Mouse (Mus musculus) cerebellum, adult 9-11 months (tissue): ENCODE measurements around the gene Acsm2.
"Not testable (repeated sequence)": the region's sequence is repeated elsewhere in the genome, so short reads cannot be mapped to it uniquely, and the experiment has no call there.

ENCODE experiments used
- DNase-seq: peaks from one replicate; pipeline ENCODE4 v3.0.0; 2022

Acsm2 gene

GRCm38 (mm10) chr7:119554040-119554439 is at the start of gene Acsm2:
TSS of gene Acsm2 (plus strand) at chr7:119554340.
- no peak for DNase-seq

- no peak for DNase-seq
Measured at GRCm38 (mm10) chr7:119511143-119511542, 43.0 kb upstream of the Acsm2 start.

DNA sequence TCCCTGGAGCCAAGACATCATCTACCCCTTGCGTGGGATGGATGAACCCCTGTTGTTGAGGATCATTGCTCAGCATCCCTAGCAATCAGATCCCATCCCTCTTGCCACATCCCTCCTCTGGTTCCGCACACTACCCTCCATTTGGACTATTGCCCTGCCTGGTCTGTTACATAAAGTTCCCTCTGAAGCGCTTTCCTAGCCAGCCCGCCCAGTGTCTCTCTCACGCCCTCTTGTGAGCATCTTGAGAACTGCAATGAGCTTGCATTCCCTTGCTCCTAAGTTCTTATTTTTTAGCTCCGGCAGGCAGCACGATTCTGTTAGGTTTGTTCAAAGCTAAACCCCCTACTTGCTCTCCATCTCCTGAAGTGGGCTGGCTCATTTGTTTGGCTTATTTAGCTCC is 41.1 kb upstream of the Acsm2 start:
- DNase-seq: peak; percentile 52

DNA sequence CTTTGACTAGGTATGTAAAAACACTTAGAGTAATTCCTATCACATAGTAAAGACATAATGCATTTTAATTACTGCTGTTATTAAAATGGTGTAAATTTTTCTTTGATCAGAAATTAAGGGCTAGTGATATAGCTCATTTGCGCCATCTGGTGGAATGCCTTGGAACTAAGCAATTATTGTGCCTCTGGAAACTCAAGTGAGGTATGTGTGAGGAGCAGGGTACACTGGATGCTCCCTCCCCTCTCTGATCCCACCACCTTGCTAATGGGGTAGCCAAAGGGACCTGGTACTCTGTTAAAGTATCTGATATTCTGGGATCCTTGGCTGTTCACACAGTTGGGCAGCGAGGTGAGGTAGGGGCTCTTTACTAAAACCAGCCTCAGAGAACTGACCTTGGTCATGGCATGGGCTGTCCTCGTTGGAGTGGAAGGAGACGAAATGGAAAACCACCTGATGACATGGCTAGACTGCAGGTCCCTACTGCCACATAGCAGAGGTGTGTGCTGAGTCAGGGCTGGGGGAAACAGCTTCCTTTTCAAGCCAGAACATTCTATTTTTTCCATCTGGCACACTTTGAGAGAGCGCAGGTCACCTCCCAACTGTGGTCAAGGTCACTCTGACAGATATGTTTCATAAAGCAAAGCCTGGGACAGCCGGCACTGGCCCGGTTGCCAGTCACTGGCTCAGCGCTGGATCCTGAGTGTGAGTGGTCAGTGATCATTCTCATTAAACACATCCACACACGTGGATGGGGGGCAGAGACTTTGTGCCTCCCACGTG is 38.5 kb upstream of the Acsm2 start:
- DNase-seq: peak; percentile 24

- no peak for DNase-seq
Measured at GRCm38 (mm10) chr7:119516272-119516558, 37.9 kb upstream of the Acsm2 start.

DNA sequence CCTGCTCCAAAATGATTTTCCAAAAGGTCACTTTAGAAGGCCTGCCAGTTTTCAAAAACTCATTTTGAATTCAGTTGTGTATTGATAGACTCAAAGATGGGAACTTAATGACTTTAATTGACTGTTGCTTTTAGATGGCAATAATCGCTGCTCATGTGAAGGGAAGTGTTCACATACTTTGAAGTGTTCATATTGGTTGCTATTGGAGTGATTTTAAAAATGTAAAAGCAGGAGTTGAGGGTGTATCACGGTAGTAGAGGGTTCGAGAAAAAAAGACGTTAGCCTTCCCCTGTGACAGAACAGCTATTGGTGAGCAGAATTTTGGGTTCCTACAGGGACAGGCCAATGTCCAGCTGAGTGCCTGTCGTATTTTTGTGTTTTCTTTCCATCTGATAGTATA is 35.0 kb upstream of the Acsm2 start, which contains the start of gene Acsm5:
Gene Acsm5 (plus strand): TSS at position 301 of the 400 bp plus-strand sequence.
- no peak for DNase-seq

DNA sequence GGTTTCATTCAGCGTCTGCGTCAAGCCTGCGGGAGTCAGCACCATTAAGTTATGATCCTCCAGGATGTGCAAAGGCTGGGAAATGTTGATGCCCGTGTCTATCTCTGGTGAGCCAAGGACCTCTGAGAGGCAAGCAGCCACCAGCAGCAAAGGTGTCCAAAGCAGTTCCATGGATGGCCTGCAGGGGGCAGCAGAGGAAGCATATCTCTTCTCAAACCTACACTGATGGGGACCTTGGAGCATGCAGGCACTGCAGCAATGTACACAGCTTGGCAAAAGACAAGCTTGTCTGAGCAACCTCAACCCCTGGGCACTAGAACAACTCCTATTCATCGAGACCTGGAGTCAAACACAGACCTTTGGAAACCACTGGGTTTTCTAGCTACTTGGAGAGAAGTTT is 34.5 kb upstream of the Acsm2 start:
- DNase-seq: peak; percentile 37

DNA sequence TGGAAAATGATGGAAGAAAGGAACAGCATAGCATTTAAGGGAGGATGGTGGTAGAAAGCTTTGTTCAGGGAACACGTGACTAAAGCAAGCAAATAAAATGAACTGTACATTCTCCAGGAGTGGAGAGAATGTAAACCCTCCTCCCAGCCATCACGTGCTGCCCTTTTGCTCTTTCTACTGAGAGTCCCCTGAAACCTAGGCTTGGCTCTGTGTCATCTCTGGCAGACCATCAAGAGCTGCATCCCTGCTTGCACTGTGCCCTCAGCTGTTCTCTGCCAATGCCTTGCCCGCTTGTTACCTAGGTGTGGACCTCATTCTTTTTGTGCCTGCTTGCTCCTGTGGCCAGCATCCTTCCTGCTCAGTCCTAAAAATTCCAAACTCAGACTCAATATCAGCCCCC is 32.3 kb upstream of the Acsm2 start:
- DNase-seq: no peak

DNA sequence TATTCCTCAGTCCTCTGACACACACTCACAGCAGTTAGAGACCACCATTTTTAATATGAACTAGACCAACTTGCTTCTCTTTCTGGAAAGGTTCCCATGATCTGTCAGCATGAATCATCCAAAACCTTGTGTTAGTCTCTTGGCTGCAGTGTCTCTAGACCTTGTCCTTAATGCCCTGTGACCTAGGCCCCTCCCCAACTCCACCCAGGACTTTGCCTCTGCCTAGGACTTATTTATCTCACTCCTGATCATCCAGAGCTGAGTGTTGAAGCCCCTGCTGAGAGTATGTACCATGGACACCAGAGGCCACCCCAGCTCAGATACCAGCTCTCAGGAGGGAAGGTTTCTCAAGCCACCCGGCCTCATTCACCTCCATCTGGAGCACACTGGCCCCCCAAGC is 31.8 kb upstream of the Acsm2 start:
- no peak for DNase-seq

GRCm38 (mm10) chr7:119523389-119523788 is 30.8 kb upstream of the Acsm2 start, which contains the start of gene Pdilt:
TSS of gene Pdilt (minus strand) at chr7:119523489.
- no peak for DNase-seq

DNA sequence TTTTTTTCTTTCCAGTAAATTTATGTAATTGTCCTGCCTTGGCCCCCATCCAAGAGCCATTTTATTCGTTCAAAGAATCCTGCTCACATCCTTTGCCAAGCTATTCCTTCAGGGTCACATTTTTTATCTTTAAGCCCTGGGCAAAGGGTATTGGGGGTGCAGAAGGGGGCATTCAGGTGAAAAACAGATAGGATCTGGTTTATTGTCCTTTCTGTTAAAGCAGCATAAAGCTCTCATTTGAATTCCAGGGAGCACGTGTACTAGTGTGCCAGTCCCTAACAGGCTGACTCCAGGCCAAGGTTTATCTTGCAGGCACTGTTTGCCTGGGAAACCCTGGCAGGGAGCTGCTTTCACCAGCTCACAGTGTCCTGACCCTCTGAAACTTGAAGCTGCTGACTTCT is 28.3 kb upstream of the Acsm2 start:
- DNase-seq: peak; percentile 17

DNA sequence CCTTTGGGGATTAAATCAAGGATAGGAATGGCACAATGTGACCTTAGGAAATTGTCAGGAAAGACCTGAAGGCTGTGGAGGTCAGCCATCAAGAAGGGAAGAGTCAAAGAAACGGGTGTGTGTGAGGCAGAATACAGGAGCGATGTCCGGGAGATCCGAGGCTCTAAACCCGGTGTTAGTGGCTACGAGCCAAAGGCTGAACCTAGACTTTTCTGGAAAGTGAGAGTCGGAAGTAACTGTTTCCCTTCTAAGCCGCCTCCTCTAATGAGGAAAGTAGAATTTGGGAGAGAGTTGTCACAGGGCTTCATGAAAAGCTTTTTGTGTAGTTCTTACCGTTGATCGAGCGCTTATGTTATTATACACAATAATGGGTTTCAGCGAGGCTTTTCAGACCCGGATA is 27.7 kb upstream of the Acsm2 start:
- no peak for DNase-seq

DNA sequence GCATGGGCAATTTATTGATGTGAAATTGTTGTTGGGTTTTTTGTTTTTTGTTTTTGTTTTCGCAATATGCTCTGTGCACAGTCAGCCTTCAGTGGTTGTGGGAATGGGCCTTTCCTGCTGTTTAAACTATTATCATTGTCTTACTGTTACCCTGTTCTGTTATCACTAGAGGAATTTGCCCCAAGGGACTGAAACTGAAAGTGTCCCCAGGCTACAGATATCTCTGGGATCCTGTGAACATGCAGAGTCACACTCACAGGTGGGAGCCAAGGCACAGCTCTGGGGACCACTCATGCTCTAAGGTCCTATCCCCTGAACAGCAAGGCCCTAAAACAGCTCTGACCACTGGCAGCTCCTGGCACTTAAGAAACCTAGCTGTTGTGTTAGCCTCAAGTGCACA is 27.0 kb upstream of the Acsm2 start:
- DNase-seq: no peak

DNA sequence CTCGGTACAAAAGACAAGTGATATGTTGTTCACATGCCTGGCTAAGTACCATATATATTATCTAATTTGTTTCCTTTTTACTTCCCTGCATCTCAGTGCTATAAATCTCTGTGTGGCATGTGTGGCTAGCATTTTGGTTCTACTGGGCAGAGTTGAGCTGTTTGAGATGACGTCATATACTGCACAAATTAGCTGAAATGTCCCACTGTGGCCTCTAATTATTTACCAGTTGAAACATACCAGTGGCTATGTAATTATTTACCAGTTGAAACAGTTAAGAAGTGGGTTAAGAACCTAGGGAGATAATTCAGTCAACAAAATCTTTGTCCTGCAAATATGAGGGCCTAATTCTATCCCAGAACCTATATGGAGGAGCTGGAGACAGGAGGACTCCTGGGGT is 26.6 kb upstream of the Acsm2 start:
- DNase-seq: no peak

DNA sequence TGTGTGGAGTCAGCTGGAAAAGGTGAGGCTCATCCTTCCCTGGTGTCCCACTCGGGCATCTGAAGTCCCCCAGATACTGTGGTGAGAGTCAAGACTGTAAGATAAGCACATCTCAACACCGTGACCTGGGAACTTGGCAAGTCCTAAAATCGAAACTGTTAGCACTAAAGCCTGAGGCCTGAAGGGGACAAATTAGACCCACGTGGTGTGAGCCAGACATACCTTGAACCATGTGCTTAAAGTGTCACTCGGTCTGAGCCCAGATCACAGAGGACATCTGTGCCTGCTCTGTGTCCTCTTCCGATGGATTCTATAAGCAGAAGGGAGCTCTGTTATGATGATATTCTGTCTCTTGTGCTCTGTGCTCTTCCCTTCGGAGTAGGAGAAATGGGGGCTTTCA is 25.5 kb upstream of the Acsm2 start:
- no peak for DNase-seq

DNA sequence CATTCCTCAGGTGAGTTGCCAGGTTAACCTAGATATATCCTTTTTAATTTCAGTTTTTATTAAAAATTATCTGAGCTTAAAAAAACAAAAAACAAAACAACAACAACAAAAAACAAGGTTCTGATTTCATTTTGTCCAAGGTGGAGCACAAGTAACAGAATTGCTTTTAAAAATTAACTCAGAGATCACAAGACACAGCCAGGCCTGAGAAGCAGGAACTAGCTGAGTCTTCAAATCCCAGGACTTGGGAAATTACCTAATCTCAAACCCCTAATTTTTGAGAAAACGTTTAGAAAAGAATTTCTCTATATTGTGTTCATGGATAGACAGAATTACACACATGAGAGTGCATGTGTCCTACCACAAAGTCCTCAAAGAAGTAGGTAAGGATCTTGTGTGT is 21.2 kb upstream of the Acsm2 start:
- no peak for DNase-seq

GRCm38 (mm10) chr7:119534389-119534788 is 19.8 kb upstream of the Acsm2 start:
- DNase-seq: no peak

DNA sequence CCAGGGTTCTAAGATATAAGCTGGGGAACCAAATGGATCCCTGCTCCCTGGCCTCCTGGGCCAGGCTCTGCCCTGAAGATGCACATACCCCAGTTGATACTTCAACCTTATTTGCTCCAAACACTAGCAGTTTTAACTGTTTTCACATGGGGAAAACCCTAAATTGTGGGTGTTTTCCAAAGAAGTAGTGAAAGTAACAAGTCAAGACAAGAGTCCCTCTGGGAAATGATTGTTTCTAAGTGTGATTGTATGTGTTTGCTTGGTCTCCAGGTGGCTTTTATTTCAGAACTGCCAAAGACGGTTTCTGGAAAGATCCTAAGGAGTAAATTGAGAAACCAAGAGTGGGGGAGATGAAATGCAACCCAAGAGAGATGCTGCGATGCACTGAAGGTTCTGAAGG is 11.7 kb upstream of the Acsm2 start:
- DNase-seq: no peak

GRCm38 (mm10) chr7:119545572-119545971 is 8.6 kb upstream of the Acsm2 start:
- DNase-seq: no peak

- no peak for DNase-seq
Measured at GRCm38 (mm10) chr7:119550471-119551222, 3.5 kb upstream of the Acsm2 start.

DNA sequence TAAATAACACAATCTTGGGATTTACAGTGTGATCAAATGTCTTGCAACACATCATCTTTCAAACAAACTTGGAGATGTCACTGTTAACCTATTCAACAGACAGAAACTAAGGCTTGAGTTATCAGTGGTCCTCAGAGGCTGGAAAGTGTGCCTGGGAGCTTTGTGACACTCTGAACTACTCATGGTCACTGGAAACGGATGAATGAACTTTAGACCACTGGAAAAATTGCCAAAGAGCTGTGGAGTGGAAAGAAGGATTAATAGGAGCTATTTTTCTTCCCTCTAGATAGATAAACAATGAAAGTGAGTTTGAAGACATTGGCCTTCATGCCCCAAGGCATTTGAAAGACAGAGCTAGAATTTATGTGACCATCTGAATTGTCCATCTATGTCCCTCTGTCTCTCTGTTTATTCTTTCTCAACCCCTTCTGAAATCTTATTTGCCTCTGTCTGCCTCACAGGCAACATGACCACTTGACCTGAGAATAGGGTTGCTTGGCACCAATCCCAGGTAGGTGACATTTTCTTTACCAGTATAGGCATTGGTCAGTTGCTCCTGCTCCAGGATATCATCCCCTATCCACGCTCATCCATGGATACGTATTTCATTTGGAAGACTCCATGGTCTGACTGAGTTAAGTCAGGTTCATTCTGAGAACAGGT is 5.8 kb downstream of the Acsm2 start:
- DNase-seq: no peak

GRCm38 (mm10) chr7:119560452-119560835 is 6.3 kb downstream of the Acsm2 start:
- DNase-seq: no peak

DNA sequence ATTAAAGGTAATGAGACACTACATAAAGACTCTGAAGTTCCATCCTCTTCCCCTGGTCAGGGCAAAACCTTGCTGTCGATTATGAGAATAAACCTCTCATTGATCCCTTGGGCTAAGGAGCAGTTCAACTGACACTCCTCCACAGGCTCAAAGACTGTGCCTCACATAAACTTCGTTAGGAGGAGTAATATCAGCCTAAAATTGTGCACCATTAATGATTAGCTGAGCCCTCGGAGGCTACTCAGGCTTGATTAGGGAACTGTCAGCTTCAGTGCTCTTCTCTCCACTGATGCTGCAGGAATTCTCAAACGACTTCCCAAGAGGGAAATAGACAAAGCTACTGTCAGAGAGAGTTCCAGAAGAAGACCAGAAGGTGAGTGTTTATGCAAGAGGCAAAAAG is 7.3 kb downstream of the Acsm2 start:
- DNase-seq: no peak

GRCm38 (mm10) chr7:119562476-119562875 is 8.3 kb downstream of the Acsm2 start:
- DNase-seq: not testable (repeated sequence)
